Mouse (Mus musculus) megakaryocyte, embryonic 14.5 days (primary cell): ENCODE results near the gene Cenpn.

Experiments
- FLI1 ChIP-seq: IDR thresholded peaks from 2 replicates; pipeline ENCODE4 v1.6.1; 2012; ENCODE audit warnings: low read length, inconsistent platforms, mixed read lengths
- GATA1 ChIP-seq: IDR thresholded peaks from 3 replicates; pipeline ENCODE4 v1.6.1; 2012; ENCODE audit warnings: mixed read lengths, low read length, inconsistent platforms, borderline replicate concordance

GRCm38 (mm10) chr8:116881396-116881795 lies 40.1 kb upstream of the Cenpn start:
- no peak for TF ChIP-seq GATA1
- TF ChIP-seq FLI1: no peak
